Mouse (Mus musculus) small intestine, adult 2 months (tissue): Measurements from ENCODE around the gene Sec16a.

Source experiments
- CTCF ChIP-seq: fragments of 200-500 bp; IDR thresholded peaks from 2 replicates; pipeline ENCODE4 v1.5.1; 2012; ENCODE audit warnings: low read depth, mild to moderate bottlenecking, control low read depth, inconsistent platforms, low read length, moderate library complexity, mixed read lengths; ENCODE audit not compliant: insufficient replicate concordance, insufficient read length; ENCODE audit errors: extremely low read depth
- POLR2A ChIP-seq: fragments of 200-500 bp; IDR thresholded peaks from 2 replicates; pipeline ENCODE4 v1.6.1; 2012; ENCODE audit warnings: low read depth, mild to moderate bottlenecking, control low read depth, inconsistent platforms, low read length, moderate library complexity

GRCm38 (mm10) chr2:26443876-26444275 lies 1.1 kb downstream of the Sec16a start:
- TF ChIP-seq CTCF (no peak), POLR2A (no peak)
